Comparison of ENCODE assay signal across 9 mouse cellular contexts in the genomic region with DNA sequence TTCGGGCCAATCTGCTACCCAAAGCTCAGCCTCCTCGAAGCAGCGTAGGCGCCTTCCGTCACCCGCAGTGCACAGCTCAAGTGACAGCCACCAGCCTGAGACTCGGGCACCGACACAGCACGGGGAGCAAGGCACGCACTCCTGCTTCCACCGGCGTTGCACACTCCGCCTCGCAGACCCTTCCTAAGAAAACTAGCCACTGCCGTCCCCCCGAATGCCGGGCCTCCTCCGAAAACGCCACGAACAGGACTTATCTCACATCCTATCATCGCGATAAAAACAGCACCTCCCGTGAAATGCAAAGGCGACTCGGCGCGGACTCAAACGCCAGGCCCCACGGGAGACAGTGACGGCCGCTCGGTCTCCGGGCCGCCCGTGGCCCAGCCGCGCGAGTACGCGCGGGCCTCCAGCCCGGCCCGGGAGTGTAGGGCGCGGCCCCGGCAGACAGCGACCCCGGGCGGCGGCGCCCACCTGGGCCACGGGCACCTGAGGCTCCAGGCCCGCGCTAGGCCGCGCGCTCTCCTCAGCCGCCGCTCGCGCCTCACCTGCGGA. TPM values are rescaled to one million over a fixed set of nuclear protein-coding genes. Genes with fewer than 3 reads are reported as not detected.
A peak's percentile ranks its signal among the peaks of the same experiment; 100 is the strongest.
DNase-seq lines count a peak whose midpoint lies in the region; ATAC-seq and TF ChIP-seq lines count a peak whose summit lies in the region.
"Had no signal": no experiment of that assay in that cellular context is flagged by ENCODE, and none has a peak within 500 bp of the region (broad histone marks: within the 10 kb centered on the region; RNA-seq: fewer than 3 reads in every experiment).

No protein-coding gene starts in this region.

- TF ChIP-seq POLR2A in MEL (IDR thresholded peaks at IDR 0.05; ENCODE audit: control insufficient read depth in 1 of 2, insufficient read depth in 1 of 2, low read depth in 1 of 2, low read length in 2 of 2, poor library complexity in 1 of 2), result no peak

- H3K4me2 ChIP-seq in liver, embryonic 12.5 days, result peak overlapping the region; percentile 99

- peak; percentile 80 for ATAC-seq in liver, embryonic 12.5 days

- under 1% methylated on average over 62 of the region's 62 CpGs for WGBS in liver, embryonic 12.5 days (ENCODE audit: insufficient replicate concordance)

- no peaks in the 10 kb centered on the region for H3K4me1 ChIP-seq in MEL (ENCODE audit: control insufficient read depth in 1 of 2, insufficient read depth in 2 of 2, low read length in 2 of 2)
- H3K4me1 ChIP-seq in liver, embryonic 12.5 days, result peaks cover 27% of the 10 kb centered on the region

- peak overlapping the region; percentile 85 to 98 for H3K4me3 ChIP-seq in MEL (ENCODE audit: control insufficient read depth in 1 of 2, insufficient read depth in 1 of 2, low read depth in 2 of 2, low read length in 2 of 2)
- peak overlapping the region; percentile 89 for H3K4me3 ChIP-seq in liver, embryonic 12.5 days

- peak in 1 of 3 experiments; percentile 31; a peak in 1 of 6 replicates for TF ChIP-seq CTCF in MEL (IDR thresholded peaks at IDR 0.05 in 2 of 3, conservative IDR thresholded peaks at IDR 0.05 in 1 of 3; ENCODE audit: control insufficient read depth in 1 of 3, insufficient read depth in 1 of 3, low read depth in 2 of 3, low read length in 3 of 3, poor library complexity in 1 of 3, severe bottlenecking in 1 of 3)

- DNase-seq in 3134 (ENCODE audit: extremely low read depth, insufficient read length, low spot score) (peak; percentile 79), MEL (ENCODE audit: low read depth, low spot score) (peak; percentile 71)
- peak; percentile 80 to 87 for DNase-seq in cerebellum, postnatal 10 days
- peak; percentile 26 to 70 for DNase-seq in frontal cortex, adult 2 months (ENCODE audit: extremely low spot score in 1 of 2, low spot score in 1 of 2)
- peak; percentile 49 to 70 for DNase-seq in kidney, postnatal 25 days
- DNase-seq in neural tube, embryonic 10.5 days (ENCODE audit: extremely low spot score, low spot score), result peak; percentile 79
- peak; percentile 69 for DNase-seq in thymus, postnatal 25 days

- TF ChIP-seq EP300 in MEL (IDR thresholded peaks at IDR 0.05; ENCODE audit: low read depth in 1 of 2, low read length in 2 of 2), result no peak

- peaks cover 0 to 8% of the 10 kb centered on the region in 2 experiments; a peak in 2 of 4 replicates for H3K36me3 ChIP-seq in MEL (ENCODE audit: control insufficient read depth in 1 of 2, insufficient read depth in 2 of 2, low read length in 2 of 2)
- no peaks in the 10 kb centered on the region for H3K36me3 ChIP-seq in liver, embryonic 12.5 days

- H3K27me3 ChIP-seq in MEL (ENCODE audit: control insufficient read depth in 1 of 2, insufficient read depth in 2 of 2, low read length in 2 of 2), result no peaks in the 10 kb centered on the region; a peak in 1 of 4 replicates
- no peaks in the 10 kb centered on the region; the same call in 1 of the 2 replicates for H3K27me3 ChIP-seq in liver, embryonic 12.5 days (replicated peaks)

- H3K9me3 ChIP-seq in MEL (replicated peaks; ENCODE audit: insufficient read depth, low read length), result no peaks in the 10 kb centered on the region
- H3K9me3 ChIP-seq in liver, embryonic 12.5 days (replicated peaks), result no peaks in the 10 kb centered on the region

- H3K27ac ChIP-seq in MEL (ENCODE audit: control insufficient read depth, low read depth, low read length), result 0 out of 2 replicates have a peak overlapping the region, but pooled peaks have one; percentile 11
- peak overlapping the region; percentile 65 for H3K27ac ChIP-seq in liver, embryonic 12.5 days

- peaks cover 7% of the 10 kb centered on the region; the same call in 1 of the 2 replicates for H3K79me2 ChIP-seq in MEL (ENCODE audit: control insufficient read depth, insufficient read depth, low read length, poor library complexity)

- peak overlapping the region; percentile 88 for H3K9ac ChIP-seq in MEL (ENCODE audit: control insufficient read depth, low read depth, low read length, poor library complexity, severe bottlenecking)
- H3K9ac ChIP-seq in liver, embryonic 12.5 days, result peak overlapping the region; percentile 81

- no peak for TF ChIP-seq RAD21 in MEL (IDR thresholded peaks at IDR 0.05; ENCODE audit: low read depth, low read length)

TF ChIP-seq in MEL, 35 proteins besides CTCF, POLR2A, EP300 and RAD21:
- TF ChIP-seq ZMIZ1 (IDR thresholded peaks at IDR 0.05; ENCODE audit: low read depth, low read length) (no peak), BHLHE40 (IDR thresholded peaks at IDR 0.05; ENCODE audit: borderline replicate concordance, low read depth, low read length) (no peak), RCOR1 (IDR thresholded peaks at IDR 0.05; ENCODE audit: low read depth, low read length) (no peak), UBTF (IDR thresholded peaks at IDR 0.05; ENCODE audit: borderline replicate concordance, insufficient read depth, low read depth, low read length) (no peak), MAX (IDR thresholded peaks at IDR 0.05; ENCODE audit: low read length) (0 out of 2 replicates have a peak, but pooled peaks have one; percentile 10), USF1 (IDR thresholded peaks at IDR 0.05; ENCODE audit: low read depth, low read length) (no peak), ETS1 (IDR thresholded peaks at IDR 0.05; ENCODE audit: low read depth, low read length) (no peak), ELF1 (IDR thresholded peaks at IDR 0.05; ENCODE audit: low read depth, low read length) (no peak), MAZ (IDR thresholded peaks at IDR 0.05; ENCODE audit: low read depth, low read length) (no peak), GATA1 (IDR thresholded peaks at IDR 0.05; ENCODE audit: low read depth, low read length) (peak; percentile 35), MEF2A (IDR thresholded peaks at IDR 0.05; ENCODE audit: extremely low read depth, insufficient replicate concordance, low read depth, low read length, poor library complexity, severe bottlenecking) (no peak), MXI1 (IDR thresholded peaks at IDR 0.05; ENCODE audit: low read depth, low read length) (peak; percentile 20; the same call in 1 of the 2 replicates), SIN3A (IDR thresholded peaks at IDR 0.05; ENCODE audit: low read length) (peak; percentile 47; the same call in 1 of the 2 replicates), CHD2 (IDR thresholded peaks at IDR 0.05; ENCODE audit: low read length) (peak; percentile 25; the same call in 1 of the 2 replicates), NELFE (IDR thresholded peaks at IDR 0.05; ENCODE audit: low read depth, low read length) (no peak; the same call in 1 of the 2 replicates), CHD1 (IDR thresholded peaks at IDR 0.05; ENCODE audit: low read depth, low read length) (no peak), SMC3 (IDR thresholded peaks at IDR 0.05; ENCODE audit: low read depth, low read length) (no peak), POLR2AphosphoS2 (IDR thresholded peaks at IDR 0.05; ENCODE audit: low read length) (no peak), HCFC1 (IDR thresholded peaks at IDR 0.05; ENCODE audit: low read depth, low read length) (0 out of 2 replicates have a peak, but pooled peaks have one; percentile 21), GABPA (IDR thresholded peaks at IDR 0.05; ENCODE audit: low read depth, low read length) (no peak), POLR2AphosphoS5 (IDR thresholded peaks at IDR 0.05; ENCODE audit: borderline replicate concordance, low read depth, low read length) (no peak), KAT2A (conservative IDR thresholded peaks at IDR 0.05; ENCODE audit: low read depth, low read length) (no peak)

RNA-seq across cellular contexts. Expression of gene Appl1, which starts 1.1 kb away (rescaled TPM):
- total RNA-seq in MEL (2012; rRNA removed), result 2.5 and 3.2 TPM in 2 replicates
- polyA plus RNA-seq in MEL (2012; ENCODE audit: insufficient read depth in 1 of 2, insufficient read length in 2 of 2, low read depth in 1 of 2, low replicate concordance in 2 of 2, missing spikeins in 1 of 2), result 1 to 10 TPM in 1 of 2 experiments, not detected in 1; 4.5 TPM
- polyA plus RNA-seq in frontal cortex, adult 2 months (2012; rRNA removed), result 36.1 and 37.0 TPM in 2 replicates
- 9.2 and 10.0 TPM in 2 replicates for polyA plus RNA-seq in liver, embryonic 12.5 days (2016; fragmentation: Nextera tagmentation; extraction: Ambion mirVana)

RNA-seq across cellular contexts. Expression of gene Hesx1, which starts 24.3 kb away (rescaled TPM):
- not detected in 2 replicates for total RNA-seq in MEL (2012; rRNA removed)
- polyA plus RNA-seq in MEL (2012; ENCODE audit: insufficient read depth in 1 of 2, insufficient read length in 2 of 2, low read depth in 1 of 2, low replicate concordance in 2 of 2, missing spikeins in 1 of 2), result not detected
- not detected in 2 replicates for polyA plus RNA-seq in frontal cortex, adult 2 months (2012; rRNA removed)
- polyA plus RNA-seq in liver, embryonic 12.5 days (2016; fragmentation: Nextera tagmentation; extraction: Ambion mirVana), result 16.0 and 16.8 TPM in 2 replicates
- total RNA-seq: heart, postnatal 10 days had no signal

Comparison
In these comparisons a context has a peak if more than half of its experiments do, and no peak if none do; other contexts are left out.
1. Peak in every context shown above with its lines: DNase-seq, ATAC-seq, H3K4me3 ChIP-seq and H3K27ac ChIP-seq.
2. RNA of gene Hesx1, which starts 24.3 kb away (polyA plus RNA-seq): 16.0 to 16.8 TPM in liver, embryonic 12.5 days; not detected in frontal cortex, adult 2 months and not detected in MEL; every median in the first group is over 10 times any median in the second.